Mouse (Mus musculus) liver, embryonic 16.5 days (tissue): ENCODE measurements around the gene Cep295nl. TPM values are rescaled to one million over a fixed set of nuclear protein-coding genes. Genes with fewer than 3 reads are reported as not detected.

Experiments
- polyA plus RNA-seq: library from polyadenylated mRNA; unstranded; fragments of >200 nt; fragmentation: Nextera tagmentation; extraction: Ambion mirVana; gene quantifications from 2 replicates; pipeline ENCODE4 v1.2.1, GENCODE M21; 2015

Cep295nl gene
- polyA plus RNA-seq, 1 experiment from 2014 or later: not detected

Other genes starting within 250 kb of the Cep295nl start
- gene Dnah17, start 211.9 kb downstream of the Cep295nl start, polyA plus RNA-seq: 0.20 and 0.40 TPM in 2 replicates
- 3.9 and 4.1 TPM in 2 replicates for gene Cyth1, start 93.9 kb downstream of the Cep295nl start, polyA plus RNA-seq
- 4.9 and 5.7 TPM in 2 replicates for gene Usp36, start 52.3 kb downstream of the Cep295nl start, polyA plus RNA-seq
- 5.1 and 6.1 TPM in 2 replicates for gene Timp2, start 13.2 kb upstream of the Cep295nl start, polyA plus RNA-seq
- 33.9 and 43.7 TPM in 2 replicates for gene Lgals3bp, start 59.6 kb upstream of the Cep295nl start, polyA plus RNA-seq
- gene Cant1, start 76.6 kb upstream of the Cep295nl start, polyA plus RNA-seq: 6.8 and 8.2 TPM in 2 replicates
- gene C1qtnf1, start 85.7 kb upstream of the Cep295nl start, polyA plus RNA-seq: 2.0 and 2.5 TPM in 2 replicates
- 5.7 and 7.6 TPM in 2 replicates for gene Engase, start 134.3 kb upstream of the Cep295nl start, polyA plus RNA-seq